Mouse (Mus musculus) intestine, embryonic 16.5 days (tissue): Measurements from ENCODE around the gene Pqbp1. TPM values are rescaled to one million over a fixed set of nuclear protein-coding genes. Genes with fewer than 3 reads are reported as not detected.
"Not testable (repeated sequence)": the region's sequence is repeated elsewhere in the genome, so short reads cannot be mapped to it uniquely, and the experiment has no call there.

Experiments
- ATAC-seq: fragments of 200-750 bp; cut with Nextera tagmentation; 2 replicates; pipeline ENCODE4 v1.8.0; 2017; ENCODE audit warnings: moderate TSS enrichment, moderate library complexity
- H3K27ac ChIP-seq: fragments of 300-500 bp; sonication (generic); 2 replicates; pipeline ENCODE4 v1.5.1; 2014; ENCODE audit warnings: mild to moderate bottlenecking, low read length
- H3K27me3 ChIP-seq: fragments of 300-500 bp; sonication (generic); replicated peaks from 2 replicates; pipeline ENCODE4 v1.6.1; 2014; ENCODE audit warnings: low read length, control low read depth, mixed read lengths; ENCODE audit not compliant: control insufficient read depth, insufficient read depth
- H3K36me3 ChIP-seq: fragments of 300-500 bp; sonication (generic); 2 replicates; pipeline ENCODE4 v1.6.1; 2014; ENCODE audit warnings: low read length, control low read depth; ENCODE audit not compliant: control insufficient read depth, insufficient read depth
- H3K4me1 ChIP-seq: fragments of 300-500 bp; sonication (generic); 2 replicates; pipeline ENCODE4 v1.6.1; 2014; ENCODE audit warnings: low read length, control low read depth, mixed read lengths; ENCODE audit not compliant: control insufficient read depth, insufficient read depth
- H3K4me2 ChIP-seq: fragments of 300-500 bp; sonication (generic); 2 replicates; pipeline ENCODE4 v1.6.1; 2014; ENCODE audit warnings: low read depth, low read length, control low read depth
- H3K4me3 ChIP-seq: fragments of 300-500 bp; sonication (generic); 2 replicates; pipeline ENCODE4 v1.5.1; 2014; ENCODE audit warnings: mild to moderate bottlenecking, low read length
- H3K9ac ChIP-seq: fragments of 300-500 bp; sonication (generic); 2 replicates; pipeline ENCODE4 v1.6.1; 2014; ENCODE audit warnings: low read depth, low read length
- H3K9me3 ChIP-seq: fragments of 300-500 bp; sonication (generic); 2 replicates; pipeline ENCODE4 v1.6.1; 2016; ENCODE audit warnings: low read length, control low read depth; ENCODE audit not compliant: control insufficient read depth
- whole genome bisulfite sequencing: fragments of 180-500 bp; shearing (Covaris S2); extraction: QIAGEN DNeasy Blood & Tissue Kit; methylation state at CpG from one replicate; pipeline ENCODE4 v1.1.7; 2014; 5-methylcytosine and 5-hydroxymethylcytosine counted together
- polyA plus RNA-seq: library from polyadenylated mRNA; unstranded; fragments of >200 nt; fragmentation: Nextera tagmentation; extraction: Ambion mirVana; gene quantifications from 2 replicates; pipeline ENCODE4 v1.2.1, GENCODE M21; 2015

Gene Pqbp1
- polyA plus RNA-seq, 1 experiment from 2014 or later = 101 TPM

GRCm38 (mm10) chrX:7926266-7926665 is 27.2 kb upstream of the Pqbp1 start:
- Histone ChIP-seq H3K9me3 (no peaks in the 10 kb centered on the region), H3K4me1 (no peaks in the 10 kb centered on the region), H3K4me3 (no peak overlapping the region), H3K9ac (no peak overlapping the region), H3K27me3 (peaks cover 36% of the 10 kb centered on the region), H3K27ac (no peak overlapping the region), H3K4me2 (no peak overlapping the region), H3K36me3 (no peaks in the 10 kb centered on the region)
- ATAC-seq = no peak
- WGBS = 68% methylated on average over 6 of the region's 6 CpGs

GRCm38 (mm10) chrX:7922032-7922431 is 23.0 kb upstream of the Pqbp1 start:
- 5% methylated on average over 42 of the region's 48 CpGs for WGBS
- no peaks in the 10 kb centered on the region for H3K4me1 ChIP-seq
- no peaks in the 10 kb centered on the region for H3K36me3 ChIP-seq
- H3K4me2 ChIP-seq = peak overlapping the region; percentile 47
- H3K4me3 ChIP-seq = peak overlapping the region; percentile 29
- 0 out of 2 replicates have a peak overlapping the region, but pooled peaks have one; percentile 24 for H3K9ac ChIP-seq
- no peaks in the 10 kb centered on the region for H3K9me3 ChIP-seq
- H3K27ac ChIP-seq = no peak overlapping the region
- 0 out of 2 replicates have a peak, but pooled peaks have one; percentile 55 for ATAC-seq
- H3K27me3 ChIP-seq = peaks cover 30% of the 10 kb centered on the region

GRCm38 (mm10) chrX:7919601-7920383 is 20.7 kb upstream of the Pqbp1 start, which contains the start of gene Pcsk1n:
Gene Pcsk1n, plus strand, starts transcription at chrX:7919822.
- peak; percentile 44; the same call in 1 of the 2 replicates for ATAC-seq
- 15% methylated on average over 29 of the region's 40 CpGs for WGBS
- 0 out of 2 replicates have a peak within 1 kb of the TSS, but pooled peaks have one; percentile 5 for H3K4me3 ChIP-seq
- H3K9me3 ChIP-seq = no peaks in the 10 kb centered on the region
- H3K4me2 ChIP-seq = peak within 1 kb of the TSS; percentile 32; the same call in 1 of the 2 replicates
- no peak within 1 kb of the TSS for H3K27ac ChIP-seq
- no peaks in the 10 kb centered on the region for H3K4me1 ChIP-seq
- H3K9ac ChIP-seq = no peak within 1 kb of the TSS
- H3K36me3 ChIP-seq = no peaks in the 10 kb centered on the region
- H3K27me3 ChIP-seq = peaks cover 26% of the 10 kb centered on the region

GRCm38 (mm10) chrX:7917960-7918359 is 18.9 kb upstream of the Pqbp1 start:
- not testable (repeated sequence) for H3K4me1 ChIP-seq, H3K27ac ChIP-seq, H3K9ac ChIP-seq, H3K4me3 ChIP-seq, ATAC-seq, H3K4me2 ChIP-seq, H3K36me3 ChIP-seq, H3K9me3 ChIP-seq
- WGBS = 66% methylated on average over 6 of the region's 6 CpGs
- peaks cover 15% of the 10 kb centered on the region for H3K27me3 ChIP-seq

- H3K27me3 ChIP-seq, H3K36me3 ChIP-seq, H3K27ac ChIP-seq, H3K4me1 ChIP-seq, H3K4me2 ChIP-seq, H3K9me3 ChIP-seq, H3K9ac ChIP-seq, ATAC-seq, H3K4me3 ChIP-seq: not testable (repeated sequence)
- WGBS = 29% methylated on average over 3 of the region's 3 CpGs
Measured at GRCm38 (mm10) chrX:7915669-7916068, 16.6 kb upstream of the Pqbp1 start.

- Histone ChIP-seq H3K9ac (no peak overlapping the region), H3K27ac (no peak overlapping the region), H3K27me3 (no peaks in the 10 kb centered on the region), H3K4me1 (no peaks in the 10 kb centered on the region), H3K4me2 (no peak overlapping the region), H3K36me3 (no peaks in the 10 kb centered on the region), H3K4me3 (no peak overlapping the region), H3K9me3 (no peaks in the 10 kb centered on the region)
- 51% methylated on average over 6 of the region's 6 CpGs for WGBS
- no peak for ATAC-seq
Measured at GRCm38 (mm10) chrX:7910473-7910872, 11.4 kb upstream of the Pqbp1 start.

- H3K4me2 ChIP-seq, H3K9me3 ChIP-seq, H3K36me3 ChIP-seq, H3K4me3 ChIP-seq, ATAC-seq, H3K27ac ChIP-seq, H3K4me1 ChIP-seq, H3K27me3 ChIP-seq, H3K9ac ChIP-seq: not testable (repeated sequence)
- 84% methylated on average over 3 of the region's 4 CpGs for WGBS
Measured at GRCm38 (mm10) chrX:7909242-7909641, 10.2 kb upstream of the Pqbp1 start, which contains the start of gene Gm10490. Gene Gm10490, plus strand, starts transcription at chrX:7909542.

- no peaks in the 10 kb centered on the region for H3K9me3 ChIP-seq
- no peak within 1 kb of the TSS for H3K4me3 ChIP-seq
- no peaks in the 10 kb centered on the region for H3K27me3 ChIP-seq
- no peak for ATAC-seq
- H3K4me2 ChIP-seq = no peak within 1 kb of the TSS
- WGBS = 87% methylated on average over 5 of the region's 5 CpGs
- H3K9ac ChIP-seq = no peak within 1 kb of the TSS
- no peak within 1 kb of the TSS for H3K27ac ChIP-seq
- no peaks in the 10 kb centered on the region for H3K36me3 ChIP-seq
- no peaks in the 10 kb centered on the region for H3K4me1 ChIP-seq
Measured at GRCm38 (mm10) chrX:7907735-7908134, 8.7 kb upstream of the Pqbp1 start, which contains the start of gene Gm10491. Gene Gm10491, minus strand, starts transcription at chrX:7907835.

GRCm38 (mm10) chrX:7904441-7904840 is 5.4 kb upstream of the Pqbp1 start:
- no peaks in the 10 kb centered on the region for H3K36me3 ChIP-seq
- H3K27me3 ChIP-seq = no peaks in the 10 kb centered on the region
- no peaks in the 10 kb centered on the region for H3K4me1 ChIP-seq
- 92% methylated on average over 5 of the region's 5 CpGs for WGBS
- ATAC-seq = no peak
- no peak overlapping the region for H3K4me3 ChIP-seq
- no peaks in the 10 kb centered on the region for H3K9me3 ChIP-seq
- no peak overlapping the region for H3K4me2 ChIP-seq
- H3K27ac ChIP-seq = no peak overlapping the region
- no peak overlapping the region for H3K9ac ChIP-seq
